Mouse (Mus musculus) erythroid progenitor cell, adult 5-6 weeks (primary cell): ENCODE results near the gene Cts7. TPM values are rescaled to one million over a fixed set of nuclear protein-coding genes. Genes with fewer than 3 reads are reported as not detected.

Experiments
- ATAC-seq: replicated peaks from 2 replicates; pipeline ENCODE4 v1.8.0; 2016; ENCODE audit warnings: moderate number of reproducible peaks, mild to moderate bottlenecking, moderate TSS enrichment, inconsistent platforms; ENCODE audit not compliant: poor library complexity, low FRiP score, severe bottlenecking
- total RNA-seq, 2 experiments: library from RNA; stranded (forward) in 1 of 2; stranded (reverse) in 1 of 2; fragments of 150-400 nt in 1 of 2; fragments of 186-747, 209-891 nt in 1 of 2; gene quantifications; 2 replicates each; pipeline versions ENCODE4 v1.2.3 to v1.2.4; 2015 to 2017; ENCODE audit warnings: low replicate concordance in 2 of 2

Cts7 gene
- total RNA-seq (2015; ENCODE audit: low replicate concordance): not detected in 2 replicates
- not detected in 2 replicates for total RNA-seq (2017; ENCODE audit: low replicate concordance)

DNA sequence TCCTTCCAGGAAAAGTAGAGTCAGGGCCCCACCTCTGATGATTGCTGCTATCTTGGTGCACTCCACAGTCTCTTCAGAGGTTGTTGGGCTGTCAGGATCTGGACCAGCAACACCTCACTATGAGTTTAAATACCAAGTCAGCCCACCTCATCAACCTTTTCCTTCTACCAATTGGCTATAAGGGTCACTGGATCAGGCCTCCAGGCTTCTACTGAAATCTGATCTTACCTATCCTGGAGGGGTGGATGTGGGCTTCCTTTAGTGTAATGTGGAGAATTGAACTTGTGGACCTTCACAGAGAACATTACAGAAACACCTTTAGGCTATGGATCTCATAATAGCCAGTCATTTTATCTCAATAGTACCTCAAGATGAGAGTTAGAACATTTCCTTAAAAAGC is at the start of gene Cts7:
Gene Cts7 (minus strand): TSS at position 101 of the 400 bp plus-strand sequence.
- no peak for ATAC-seq

Other genes starting within 250 kb of the Cts7 start
- not detected in 2 replicates for gene Ctsr, start 193.9 kb downstream of the Cts7 start, total RNA-seq (2015; ENCODE audit: low replicate concordance)
- not detected in 2 replicates for gene Ctsr, start 193.9 kb downstream of the Cts7 start, total RNA-seq (2017; ENCODE audit: low replicate concordance)
- not detected in 2 replicates for gene Cts6, start 154.8 kb downstream of the Cts7 start, total RNA-seq (2015; ENCODE audit: low replicate concordance)
- gene Cts6, start 154.8 kb downstream of the Cts7 start, total RNA-seq (2017; ENCODE audit: low replicate concordance): not detected in 2 replicates
- not detected in 2 replicates for gene Cts8, start 102.8 kb downstream of the Cts7 start, total RNA-seq (2015; ENCODE audit: low replicate concordance)
- not detected in 2 replicates for gene Cts8, start 102.8 kb downstream of the Cts7 start, total RNA-seq (2017; ENCODE audit: low replicate concordance)
- gene Gm49398, start 69.4 kb downstream of the Cts7 start, total RNA-seq (2015; ENCODE audit: low replicate concordance): not detected in 2 replicates
- gene Gm49398, start 69.4 kb downstream of the Cts7 start, total RNA-seq (2017; ENCODE audit: low replicate concordance): not detected in 2 replicates
- not detected in 2 replicates for gene Ctsm, start 183.6 kb upstream of the Cts7 start, total RNA-seq (2015; ENCODE audit: low replicate concordance)
- not detected in 2 replicates for gene Ctsm, start 183.6 kb upstream of the Cts7 start, total RNA-seq (2017; ENCODE audit: low replicate concordance)
- gene Gm49352, start 210.0 kb upstream of the Cts7 start, total RNA-seq (2015; ENCODE audit: low replicate concordance): not detected in 2 replicates
- gene Gm49352, start 210.0 kb upstream of the Cts7 start, total RNA-seq (2017; ENCODE audit: low replicate concordance): not detected in 2 replicates
- not detected in 2 replicates for gene Cts3, start 211.9 kb upstream of the Cts7 start, total RNA-seq (2015; ENCODE audit: low replicate concordance)
- not detected in 2 replicates for gene Cts3, start 211.9 kb upstream of the Cts7 start, total RNA-seq (2017; ENCODE audit: low replicate concordance)